Mouse (Mus musculus) CH12.LX (cell line): ENCODE measurements around the gene Grcc10. TPM values are rescaled to one million over a fixed set of nuclear protein-coding genes. Genes with fewer than 3 reads are reported as not detected.

ENCODE experiments used
- DNase-seq: peaks from one replicate; pipeline ENCODE4 v3.0.0-alpha.2; 2013; ENCODE audit errors: extremely low read depth
- H3K27ac ChIP-seq: 2 replicates; pipeline ENCODE4 v1.5.1; 2012; ENCODE audit warnings: low read depth, mild to moderate bottlenecking, control low read depth, moderate library complexity; ENCODE audit not compliant: insufficient read depth
- H3K27me3 ChIP-seq: replicated peaks from 2 replicates; pipeline ENCODE3; 2012; ENCODE audit warnings: inconsistent platforms
- H3K36me3 ChIP-seq, 2 experiments: replicated peaks in 1 of 2; 2 replicates each; pipeline versions ENCODE3 to v1.6.1; 2012; ENCODE audit warnings: inconsistent platforms in 1 of 2, low read length in 1 of 2, mild to moderate bottlenecking in 1 of 2, mixed read lengths in 1 of 2, moderate library complexity in 1 of 2; ENCODE audit not compliant: control insufficient read depth in 1 of 2, insufficient read depth in 1 of 2
- H3K4me1 ChIP-seq, 2 experiments: 2 replicates each; pipeline ENCODE4 v1.6.1; 2012; ENCODE audit warnings: inconsistent platforms in 1 of 2, moderate library complexity in 1 of 2; ENCODE audit not compliant: insufficient read depth in 2 of 2, control insufficient read depth in 1 of 2
- H3K4me2 ChIP-seq: 2 replicates; pipeline ENCODE4 v1.6.1; 2012; ENCODE audit warnings: low read depth, mild to moderate bottlenecking, control low read depth; ENCODE audit not compliant: poor library complexity, insufficient read depth, severe bottlenecking
- H3K4me3 ChIP-seq, 3 experiments: fragments of 150-350 bp in 1 of 3; sonication (generic) in 1 of 3; replicated peaks in 1 of 3; 2 replicates each; pipeline versions ENCODE3 to v1.5.1; 2011 to 2012; ENCODE audit warnings: low read depth in 2 of 3, low read length in 2 of 3, mild to moderate bottlenecking in 2 of 3, moderate library complexity in 2 of 3, control low read depth in 1 of 3, improper control_type of control experiment in 1 of 3, inconsistent platforms in 1 of 3, mixed read lengths in 1 of 3; ENCODE audit not compliant: poor library complexity in 1 of 3
- H3K79me2 ChIP-seq: replicated peaks from 2 replicates; pipeline ENCODE4 v1.6.1; 2012; ENCODE audit warnings: mild to moderate bottlenecking, moderate library complexity; ENCODE audit not compliant: control insufficient read depth, poor library complexity, insufficient read depth, severe bottlenecking; ENCODE audit errors: extremely low read depth
- H3K9ac ChIP-seq: 2 replicates; pipeline ENCODE4 v1.6.1; 2012; ENCODE audit warnings: low read depth, mild to moderate bottlenecking, control low read depth, moderate library complexity; ENCODE audit not compliant: insufficient read depth
- H3K9me3 ChIP-seq: replicated peaks from 2 replicates; pipeline ENCODE3; 2012; ENCODE audit warnings: low read length, inconsistent platforms, mixed read lengths
- BHLHE40 ChIP-seq: IDR thresholded peaks from 2 replicates; pipeline ENCODE4 v1.6.1; 2011; ENCODE audit warnings: mild to moderate bottlenecking, low read depth, low read length, improper control_type of control experiment
- CHD1 ChIP-seq: IDR thresholded peaks from 2 replicates; pipeline ENCODE4 v1.6.1; 2012; ENCODE audit warnings: low read depth, low read length, improper control_type of control experiment, inconsistent platforms
- CHD2 ChIP-seq: IDR thresholded peaks from 2 replicates; pipeline ENCODE4 v1.6.1; 2011; ENCODE audit warnings: low read length, improper control_type of control experiment
- ELF1 ChIP-seq: IDR thresholded peaks from 2 replicates; pipeline ENCODE4 v1.6.1; 2014; ENCODE audit warnings: low read depth, mild to moderate bottlenecking, inconsistent platforms, low read length, improper control_type of control experiment
- EP300 ChIP-seq: IDR thresholded peaks from 2 replicates; pipeline ENCODE4 v1.6.1; 2011; ENCODE audit warnings: low read length, improper control_type of control experiment
- ETS1 ChIP-seq: conservative IDR thresholded peaks from 2 replicates; pipeline ENCODE4 v1.6.1; 2012; ENCODE audit warnings: low read depth, mild to moderate bottlenecking, inconsistent platforms, low read length, improper control_type of control experiment, moderate library complexity
- HCFC1 ChIP-seq: IDR thresholded peaks from 2 replicates; pipeline ENCODE4 v1.6.1; 2012; ENCODE audit warnings: low read depth, mild to moderate bottlenecking, inconsistent platforms, low read length, improper control_type of control experiment
- IRF4 ChIP-seq: IDR thresholded peaks from 2 replicates; pipeline ENCODE4 v1.6.1; 2014; ENCODE audit warnings: low read depth, mild to moderate bottlenecking, inconsistent platforms, low read length, improper control_type of control experiment
- JUN ChIP-seq: IDR thresholded peaks from 2 replicates; pipeline ENCODE4 v1.6.1; 2011; ENCODE audit warnings: low read depth, mild to moderate bottlenecking, low read length, improper control_type of control experiment, moderate library complexity; ENCODE audit not compliant: insufficient read depth
- JUND ChIP-seq: conservative IDR thresholded peaks from 2 replicates; pipeline ENCODE4 v1.6.1; 2011; ENCODE audit warnings: low read depth, low read length, improper control_type of control experiment
- KAT2A ChIP-seq: IDR thresholded peaks from 2 replicates; pipeline ENCODE4 v1.6.1; 2012; ENCODE audit warnings: low read length, improper control_type of control experiment, inconsistent platforms; ENCODE audit not compliant: insufficient replicate concordance
- MAFK ChIP-seq: IDR thresholded peaks from 2 replicates; pipeline ENCODE4 v1.6.1; 2011; ENCODE audit warnings: low read length, improper control_type of control experiment; ENCODE audit not compliant: insufficient replicate concordance
- MAX ChIP-seq: IDR thresholded peaks from 2 replicates; pipeline ENCODE4 v1.6.1; 2011; ENCODE audit warnings: low read length, improper control_type of control experiment
- MAZ ChIP-seq: IDR thresholded peaks from 2 replicates; pipeline ENCODE4 v1.6.1; 2012; ENCODE audit warnings: low read depth, mild to moderate bottlenecking, inconsistent platforms, low read length, improper control_type of control experiment, moderate library complexity
- MEF2A ChIP-seq: IDR thresholded peaks from 2 replicates; pipeline ENCODE4 v1.6.1; 2014; ENCODE audit warnings: low read depth, mild to moderate bottlenecking, inconsistent platforms, low read length, improper control_type of control experiment, borderline replicate concordance
- MXI1 ChIP-seq: IDR thresholded peaks from 2 replicates; pipeline ENCODE4 v1.6.1; 2011; ENCODE audit warnings: mild to moderate bottlenecking, low read depth, low read length, improper control_type of control experiment
- MYC ChIP-seq: IDR thresholded peaks from 2 replicates; pipeline ENCODE4 v1.6.1; 2011; ENCODE audit warnings: low read depth, mild to moderate bottlenecking, improper control_type of control experiment, low read length
- NELFE ChIP-seq: IDR thresholded peaks from 2 replicates; pipeline ENCODE4 v1.6.1; 2011; ENCODE audit warnings: low read depth, low read length, improper control_type of control experiment
- PAX5 ChIP-seq: IDR thresholded peaks from 2 replicates; pipeline ENCODE4 v1.6.1; 2012; ENCODE audit warnings: low read length, inconsistent platforms, mixed read lengths
- POLR2A ChIP-seq: IDR thresholded peaks from 2 replicates; pipeline ENCODE4 v1.6.1; 2011; ENCODE audit warnings: low read depth, mild to moderate bottlenecking, improper control_type of control experiment, low read length
- POLR2AphosphoS2 ChIP-seq: IDR thresholded peaks from 2 replicates; pipeline ENCODE4 v1.6.1; 2011; ENCODE audit warnings: low read depth, low read length, improper control_type of control experiment
- RCOR1 ChIP-seq: conservative IDR thresholded peaks from 2 replicates; pipeline ENCODE4 v1.6.1; 2012; ENCODE audit warnings: low read depth, mild to moderate bottlenecking, inconsistent platforms, low read length, improper control_type of control experiment
- SIN3A ChIP-seq: IDR thresholded peaks from 2 replicates; pipeline ENCODE4 v1.6.1; 2012; ENCODE audit warnings: low read length, improper control_type of control experiment, inconsistent platforms
- SMC3 ChIP-seq: IDR thresholded peaks from 2 replicates; pipeline ENCODE4 v1.6.1; 2011; ENCODE audit warnings: low read depth, low read length, improper control_type of control experiment
- TBP ChIP-seq: conservative IDR thresholded peaks from 2 replicates; pipeline ENCODE4 v1.6.1; 2011; ENCODE audit warnings: low read depth, low read length, improper control_type of control experiment
- TCF12 ChIP-seq: IDR thresholded peaks from 2 replicates; pipeline ENCODE4 v1.6.1; 2014; ENCODE audit warnings: low read depth, mild to moderate bottlenecking, inconsistent platforms, low read length, improper control_type of control experiment
- UBTF ChIP-seq: IDR thresholded peaks from 2 replicates; pipeline ENCODE4 v1.6.1; 2012; ENCODE audit warnings: low read depth, mild to moderate bottlenecking, inconsistent platforms, low read length, improper control_type of control experiment, moderate library complexity
- USF1 ChIP-seq: IDR thresholded peaks from 2 replicates; pipeline ENCODE4 v1.6.1; 2014; ENCODE audit warnings: low read depth, mild to moderate bottlenecking, inconsistent platforms, low read length, improper control_type of control experiment
- USF2 ChIP-seq: conservative IDR thresholded peaks from 2 replicates; pipeline ENCODE4 v1.6.1; 2011; ENCODE audit warnings: low read depth, low read length, improper control_type of control experiment
- ZMIZ1 ChIP-seq: IDR thresholded peaks from 2 replicates; pipeline ENCODE4 v1.6.1; 2012; ENCODE audit warnings: low read depth, mild to moderate bottlenecking, inconsistent platforms, low read length, improper control_type of control experiment
- ZNF384 ChIP-seq: IDR thresholded peaks from 2 replicates; pipeline ENCODE4 v1.6.1; 2012; ENCODE audit warnings: low read depth, low read length, improper control_type of control experiment, inconsistent platforms
- dilution Hi-C: fragments of 300-500 bp; cut with MboI; formaldehyde crosslinking; loops from 2 replicates; pipeline ENCODE4 v1.14.3; 2020; ENCODE audit warnings: low sequenced_read_pairs; ENCODE audit not compliant: extremely low pct_unique_long_range_greater_than_20kb, extremely low pct_ligation_motif_present
- in situ Hi-C: fragments of 300-500 bp; cut with MboI; formaldehyde crosslinking; loops from 3 replicates; pipeline ENCODE4 v1.14.3; 2019; ENCODE audit warnings: low sequenced_read_pairs, low pct_ligation_motif_present, low pct_unique_long_range_greater_than_20kb, mixed read lengths
- polyA plus RNA-seq: library from polyadenylated mRNA; unstranded; fragments of >175 nt; gene quantifications from 2 replicates; pipeline ENCODE4 v1.2.1, GENCODE M21; 2012; ENCODE audit warnings: low read depth; ENCODE audit not compliant: insufficient read length
- total RNA-seq, 2 experiments: library from RNA; depleted of rRNA; stranded (reverse); fragments of 300-350 nt in 1 of 2; fragments of >200 nt in 1 of 2; gene quantifications; 2 replicates each; pipeline ENCODE4 v1.2.3; 2012 to 2014

The Grcc10 gene
- total and polyA plus RNA-seq, 3 experiments, result 64.3 to 197 (median 88.4) TPM

- DNase-seq, result peak; percentile 71
- H3K4me3 ChIP-seq, result no peak overlapping the region
- dilution Hi-C loops (no loop called here), in situ Hi-C loops (no loop called here)
- H3K79me2 ChIP-seq, result peaks cover 65% of the 10 kb centered on the region
- TF ChIP-seq MAFK (no peak), CHD2 (peak; percentile 23; the same call in 1 of the 2 replicates), MAZ (no peak), JUND (0 out of 2 replicates have a peak, but pooled peaks have one; percentile 15), POLR2A (no peak; the same call in 1 of the 2 replicates), NELFE (no peak), POLR2AphosphoS2 (peak; percentile 31; the same call in 1 of the 2 replicates), MAX (no peak), EP300 (peak; percentile 41), ZMIZ1 (peak; percentile 52; the same call in 1 of the 2 replicates), IRF4 (peak; percentile 78), ELF1 (no peak), RCOR1 (no peak), JUN (peak; percentile 72; the same call in 1 of the 2 replicates), MEF2A (peak; percentile 99), HCFC1 (no peak; the same call in 1 of the 2 replicates), MXI1 (peak; percentile 67; the same call in 1 of the 2 replicates), ZNF384 (no peak), BHLHE40 (peak; percentile 71), TCF12 (0 out of 2 replicates have a peak, but pooled peaks have one; percentile 26), UBTF (no peak), USF1 (no peak), ETS1 (no peak; the same call in 1 of the 2 replicates), MYC (peak; percentile 32; the same call in 1 of the 2 replicates), CHD1 (no peak), SIN3A (0 out of 2 replicates have a peak, but pooled peaks have one; percentile 17), TBP (no peak), KAT2A (0 out of 2 replicates have a peak, but pooled peaks have one; percentile 31), USF2 (no peak), PAX5 (no peak), SMC3 (no peak)
- peak overlapping the region; percentile 86 for H3K27ac ChIP-seq
- H3K9ac ChIP-seq, result peak overlapping the region; percentile 30; the same call in 1 of the 2 replicates
- H3K4me1 ChIP-seq, result peaks cover 31 to 63% of the 10 kb centered on the region in 2 experiments
- H3K36me3 ChIP-seq, result peaks cover 64 to 86% of the 10 kb centered on the region in 2 experiments
- no peaks in the 10 kb centered on the region for H3K27me3 ChIP-seq
- H3K9me3 ChIP-seq, result no peaks in the 10 kb centered on the region
- H3K4me2 ChIP-seq, result peak overlapping the region; percentile 60
Observed at GRCm38 (mm10) chr6:124706061-124706627, 35.0 kb downstream of the Grcc10 start.
